Mouse (Mus musculus) ovary, postnatal 36 days (tissue): ENCODE data around the gene Armc3.

ENCODE experiments used
- DNase-seq: peaks from one replicate; pipeline ENCODE4 v3.0.0; 2022; ENCODE audit warnings: low spot score, mixed read lengths

Armc3 gene

GRCm38 (mm10) chr2:19351615-19352253 lies 152.6 kb downstream of the Armc3 start:
- DNase-seq, result no peak

- DNase-seq, result no peak
These were observed 154.1 kb downstream of the Armc3 start for GRCm38 (mm10) chr2:19353158-19353557.
